Mouse (Mus musculus): ENCODE results near the gene Mtfr1l. TPM values are rescaled to one million over a fixed set of nuclear protein-coding genes. Genes with fewer than 3 reads are reported as not detected.

The Mtfr1l gene
- total and polyA plus RNA-seq, 3 experiments: 52.0 to 88.3 TPM; not detected in 1

- peaks cover 7 to 8% of the 10 kb centered on the region in 2 experiments for H3K36me3 ChIP-seq (ENCODE audit: control insufficient read depth in 1 of 2, insufficient read depth in 2 of 2, low read length in 2 of 2)
- H3K27me3 ChIP-seq (ENCODE audit: control insufficient read depth in 1 of 2, insufficient read depth in 2 of 2, low read length in 2 of 2): no peaks in the 10 kb centered on the region
- no peaks in the 10 kb centered on the region for H3K9me3 ChIP-seq (replicated peaks; ENCODE audit: insufficient read depth, low read length)
- H3K9ac ChIP-seq (ENCODE audit: control insufficient read depth, low read depth, low read length, poor library complexity, severe bottlenecking): no peak overlapping the region
- no peak overlapping the region for H3K27ac ChIP-seq (ENCODE audit: control insufficient read depth, low read depth, low read length)
- H3K79me2 ChIP-seq (ENCODE audit: control insufficient read depth, insufficient read depth, low read length, poor library complexity): peaks cover 12% of the 10 kb centered on the region
- H3K4me1 ChIP-seq (ENCODE audit: control insufficient read depth in 1 of 2, insufficient read depth in 2 of 2, low read length in 2 of 2): peaks cover 9 to 14% of the 10 kb centered on the region in 2 experiments
- TF ChIP-seq USF2 (IDR thresholded peaks at IDR 0.05; ENCODE audit: borderline replicate concordance in 1 of 2, insufficient read depth in 1 of 2, low read depth in 1 of 2, low read length in 2 of 2) (no peak), MYC (IDR thresholded peaks at IDR 0.05; ENCODE audit: low read depth, low read length) (no peak), ZNF384 (IDR thresholded peaks at IDR 0.05; ENCODE audit: low read depth, low read length) (no peak), MAZ (IDR thresholded peaks at IDR 0.05; ENCODE audit: low read depth, low read length) (no peak), POLR2AphosphoS2 (IDR thresholded peaks at IDR 0.05; ENCODE audit: low read length) (no peak), ZC3H11A (IDR thresholded peaks at IDR 0.05; ENCODE audit: low read depth, low read length) (no peak)
- no peak for DNase-seq (ENCODE audit: low read depth, low spot score)
- no peak overlapping the region for H3K4me3 ChIP-seq (ENCODE audit: control insufficient read depth in 1 of 2, insufficient read depth in 1 of 2, low read depth in 2 of 2, low read length in 2 of 2)
These were observed 2.3 kb downstream of the Mtfr1l start for GRCm38 (mm10) chr4:134532928-134533327.

DNA sequence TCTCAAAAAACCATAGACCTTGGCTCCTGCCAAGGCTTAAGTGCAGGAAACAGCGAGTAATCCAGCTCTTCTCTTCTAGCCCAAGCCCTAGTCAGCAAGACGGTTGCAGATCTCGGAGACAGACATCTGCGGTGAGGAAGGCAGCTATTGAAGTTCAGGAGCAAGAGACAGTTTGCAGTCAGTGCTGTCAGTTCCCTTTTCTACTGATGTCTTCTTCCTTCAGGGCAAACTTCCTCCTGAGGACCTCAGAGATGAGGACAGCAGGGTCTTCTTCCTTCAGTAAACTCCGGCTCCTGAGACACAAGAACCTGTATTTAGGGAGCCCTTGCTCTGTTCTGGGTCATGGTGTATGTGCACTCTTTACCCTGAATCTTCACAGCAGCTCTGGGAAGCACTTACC is 9.0 kb downstream of the Mtfr1l start:
- Histone ChIP-seq H3K4me1 (ENCODE audit: control insufficient read depth in 1 of 2, insufficient read depth in 2 of 2, low read length in 2 of 2) (peaks cover 0 to 6% of the 10 kb centered on the region in 2 experiments; a peak in 2 of 4 replicates), H3K27ac (ENCODE audit: control insufficient read depth, low read depth, low read length) (peak overlapping the region; percentile 25), H3K9me3 (replicated peaks; ENCODE audit: insufficient read depth, low read length) (no peaks in the 10 kb centered on the region), H3K4me3 (ENCODE audit: control insufficient read depth in 1 of 2, insufficient read depth in 1 of 2, low read depth in 2 of 2, low read length in 2 of 2) (no peak overlapping the region), H3K27me3 (ENCODE audit: control insufficient read depth in 1 of 2, insufficient read depth in 2 of 2, low read length in 2 of 2) (no peaks in the 10 kb centered on the region), H3K9ac (ENCODE audit: control insufficient read depth, low read depth, low read length, poor library complexity, severe bottlenecking) (no peak overlapping the region), H3K79me2 (ENCODE audit: control insufficient read depth, insufficient read depth, low read length, poor library complexity) (peaks cover 1% of the 10 kb centered on the region; the same call in 1 of the 2 replicates), H3K36me3 (ENCODE audit: control insufficient read depth in 1 of 2, insufficient read depth in 2 of 2, low read length in 2 of 2) (peaks cover 9 to 13% of the 10 kb centered on the region in 2 experiments)
- no peak for TF ChIP-seq CHD1 (IDR thresholded peaks at IDR 0.05; ENCODE audit: low read depth, low read length)
- TF ChIP-seq USF1 (IDR thresholded peaks at IDR 0.05; ENCODE audit: low read depth, low read length): no peak
- TF ChIP-seq ZNF384 (IDR thresholded peaks at IDR 0.05; ENCODE audit: low read depth, low read length): no peak
- TF ChIP-seq POLR2A (IDR thresholded peaks at IDR 0.05; ENCODE audit: control insufficient read depth in 1 of 2, insufficient read depth in 1 of 2, low read depth in 1 of 2, low read length in 2 of 2, poor library complexity in 1 of 2): no peak
- no peak for TF ChIP-seq RAD21 (IDR thresholded peaks at IDR 0.05; ENCODE audit: low read depth, low read length)
- TF ChIP-seq SMC3 (IDR thresholded peaks at IDR 0.05; ENCODE audit: low read depth, low read length): no peak
- no peak for TF ChIP-seq MYB (IDR thresholded peaks at IDR 0.05; ENCODE audit: low read depth, low read length)
- TF ChIP-seq ZC3H11A (IDR thresholded peaks at IDR 0.05; ENCODE audit: low read depth, low read length): no peak
- no peak for TF ChIP-seq MAZ (IDR thresholded peaks at IDR 0.05; ENCODE audit: low read depth, low read length)
- TF ChIP-seq NELFE (IDR thresholded peaks at IDR 0.05; ENCODE audit: low read depth, low read length): no peak
- TF ChIP-seq SIN3A (IDR thresholded peaks at IDR 0.05; ENCODE audit: low read length): no peak
- TF ChIP-seq MEF2A (IDR thresholded peaks at IDR 0.05; ENCODE audit: extremely low read depth, insufficient replicate concordance, low read depth, low read length, poor library complexity, severe bottlenecking): no peak
- peak; percentile 56 for DNase-seq (ENCODE audit: low read depth, low spot score)

All from MEL (cell line).